Mouse (Mus musculus) brain, embryonic 14.5 days (tissue): ENCODE measurements at regions not wholly inside any gene's neighbourhood (a gene's known extent, or its start where the extent isn't known, plus 50 kb on each side); places are given as distances from the start of the nearest gene placed in this dataset.

ENCODE experiments used
- DNase-seq: peaks from one replicate; pipeline ENCODE4 v3.0.0-alpha.2; 2011; ENCODE audit warnings: low read depth
- CTCF ChIP-seq: fragments of 200-500 bp; IDR thresholded peaks from 2 replicates; pipeline ENCODE4 v1.5.1; 2012; ENCODE audit warnings: inconsistent platforms, mild to moderate bottlenecking, moderate library complexity, borderline replicate concordance; ENCODE audit not compliant: insufficient read depth, insufficient read length; ENCODE audit errors: extremely low read depth
- POLR2A ChIP-seq: fragments of 200-500 bp; IDR thresholded peaks from 2 replicates; pipeline ENCODE4 v1.6.1; 2012; ENCODE audit warnings: mild to moderate bottlenecking, inconsistent platforms, borderline replicate concordance; ENCODE audit not compliant: poor library complexity, insufficient read depth, insufficient read length, severe bottlenecking; ENCODE audit errors: extremely low read depth

DNA sequence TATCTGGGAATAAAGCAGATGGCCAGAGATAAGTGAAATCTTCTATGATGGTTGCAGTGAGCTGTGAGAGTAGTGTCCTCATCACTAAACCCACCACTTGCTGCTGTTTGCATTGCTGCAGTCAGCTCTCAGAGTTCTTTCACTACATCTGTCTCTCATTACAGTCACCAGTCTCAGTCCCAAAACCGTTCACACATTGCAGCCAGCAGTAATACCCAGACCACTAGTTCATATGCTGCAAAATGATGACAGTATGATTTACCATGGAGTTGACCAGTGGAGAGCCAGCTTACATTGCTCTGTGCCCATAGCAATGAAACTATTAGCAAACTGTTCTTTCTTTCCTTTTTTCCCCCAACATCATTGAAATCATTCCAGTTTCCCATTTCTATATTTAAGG is 718.6 kb downstream of the Tlr4 start:
- DNase-seq: no peak
- no peak for TF ChIP-seq POLR2A
- no peak for TF ChIP-seq CTCF

DNA sequence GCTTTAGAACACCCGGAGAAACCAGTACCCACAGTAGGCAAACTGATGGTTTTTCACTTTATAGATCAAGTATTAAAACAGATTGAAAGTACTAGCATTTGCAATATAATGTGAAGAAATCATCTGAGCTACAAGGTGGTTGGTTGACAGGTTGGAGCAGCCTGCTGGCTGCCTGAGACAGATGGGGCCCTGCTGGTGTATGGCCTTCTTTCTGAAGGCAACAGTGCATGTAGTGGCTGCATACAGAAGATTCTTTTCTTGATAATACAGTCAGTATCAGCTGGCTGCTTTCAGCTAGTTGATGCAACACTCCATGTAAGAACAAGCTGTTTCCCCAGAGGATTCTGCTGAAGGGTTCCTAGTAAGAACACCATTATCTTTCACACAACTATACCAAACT is 720.6 kb downstream of the Tlr4 start:
- TF ChIP-seq CTCF (no peak), POLR2A (no peak)
- no peak for DNase-seq

GRCm38 (mm10) chr4:67553511-67553910 is 726.1 kb downstream of the Tlr4 start:
- no peak for TF ChIP-seq CTCF
- no peak for TF ChIP-seq POLR2A
- no peak for DNase-seq

- DNase-seq: peak; percentile 68
- no peak for TF ChIP-seq POLR2A
- TF ChIP-seq CTCF: no peak
These were observed 747.4 kb downstream of the Tlr4 start for GRCm38 (mm10) chr4:67574816-67575215.

DNA sequence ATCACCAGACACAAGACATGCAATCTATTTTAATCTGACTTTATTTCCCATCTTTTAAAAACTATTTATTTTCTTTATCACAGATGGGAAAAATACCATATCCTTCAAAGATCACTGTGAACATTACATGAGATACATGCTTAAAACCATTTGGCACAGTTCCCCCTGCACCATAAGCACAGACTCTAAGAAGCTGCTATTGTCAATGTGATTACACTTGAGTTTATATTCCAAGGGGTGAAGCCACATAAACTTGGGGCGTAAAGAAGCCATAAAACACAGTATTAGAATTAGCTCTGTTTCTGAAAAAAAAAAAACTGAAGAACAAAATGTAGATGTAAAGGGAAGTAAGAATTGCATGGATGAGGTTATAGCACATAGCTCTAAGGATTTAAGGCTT is 762.1 kb downstream of the Tlr4 start:
- peak; percentile 53 for DNase-seq
- TF ChIP-seq CTCF: no peak

DNA sequence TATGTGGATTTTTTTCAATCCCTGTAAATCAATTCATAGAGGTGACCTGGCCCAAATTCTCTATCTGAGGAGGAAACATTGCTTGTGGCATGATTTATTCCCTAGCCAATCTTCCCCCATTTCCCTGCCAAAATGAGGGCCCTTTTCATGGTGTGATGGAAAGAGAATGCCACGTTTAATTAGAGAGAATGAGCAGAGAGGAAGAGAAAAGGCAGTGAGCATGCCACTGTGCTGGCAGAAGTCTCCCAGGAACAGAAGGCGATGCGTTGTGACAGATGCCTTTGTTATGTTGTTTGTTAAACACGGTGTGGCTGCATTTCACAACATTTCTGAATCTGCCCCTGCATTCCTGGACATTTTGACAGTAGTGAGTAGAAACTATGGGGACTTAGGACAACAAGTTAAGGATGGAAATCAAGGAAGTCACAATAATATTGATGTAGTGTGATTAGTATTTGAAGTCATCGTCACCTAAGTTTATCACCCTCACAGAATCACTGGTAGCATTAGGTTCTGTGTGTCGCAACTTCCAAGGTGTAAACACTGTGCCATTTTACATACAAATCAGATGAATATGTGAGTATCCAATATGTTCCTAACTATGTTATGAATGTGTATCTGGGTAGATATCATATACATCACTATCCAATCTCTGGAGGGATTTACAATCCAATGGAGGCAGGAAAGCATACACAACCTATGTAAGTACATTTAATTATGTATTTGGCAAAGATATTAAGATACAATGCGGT is 762.8 kb downstream of the Tlr4 start:
- no peak for TF ChIP-seq POLR2A
- TF ChIP-seq CTCF: no peak

DNA sequence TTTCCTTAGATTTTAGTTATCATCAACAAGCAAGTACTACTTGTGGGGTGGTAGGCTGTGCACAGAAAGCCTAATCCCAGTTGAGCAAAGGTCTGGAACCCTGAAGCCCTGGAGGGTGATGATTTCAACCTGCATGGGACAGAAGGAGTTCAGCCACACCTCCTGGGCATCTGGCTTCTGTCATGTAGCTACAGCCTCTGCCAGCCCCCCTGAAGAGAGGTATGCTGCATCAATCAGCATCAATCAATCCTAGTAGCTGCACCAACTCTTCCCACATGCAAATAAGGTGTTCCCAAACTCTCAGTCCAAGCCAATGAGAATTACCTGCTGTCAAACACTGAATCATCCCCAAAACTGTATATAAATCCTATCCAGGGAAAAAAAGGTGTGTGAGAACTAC is 779.8 kb downstream of the Tlr4 start:
- DNase-seq: no peak
- no peak for TF ChIP-seq CTCF
- TF ChIP-seq POLR2A: no peak

More for the DNA sequence above, 762.8 kb downstream of the Tlr4 start:
- peak; percentile 89 for DNase-seq

DNA sequence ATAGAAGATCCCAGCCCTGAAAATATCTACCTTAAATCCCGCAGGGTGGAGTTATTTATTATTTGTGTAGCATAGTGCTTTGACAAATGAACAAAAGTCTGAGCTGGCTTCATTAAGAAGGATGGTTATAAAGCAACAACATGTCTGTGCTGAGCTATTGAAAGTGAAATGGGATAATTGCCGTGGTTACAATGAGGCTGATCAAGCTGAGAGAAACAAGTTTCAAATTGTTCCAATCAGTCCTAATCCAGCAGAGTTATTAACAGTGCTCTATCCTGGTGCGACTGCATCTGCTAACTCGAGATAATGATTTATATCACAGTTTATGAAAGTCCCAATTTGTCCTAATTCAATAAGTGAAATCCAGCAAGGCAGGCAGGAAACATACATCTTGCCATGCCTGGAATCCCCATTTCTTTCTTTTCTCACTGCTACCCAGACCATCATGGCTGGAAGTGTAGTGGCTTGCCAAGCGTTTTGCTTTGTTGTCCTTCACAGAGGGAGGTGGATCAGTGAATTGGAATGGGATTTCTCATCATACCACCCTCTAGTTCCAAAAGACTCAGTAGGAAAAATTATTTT is 787.2 kb downstream of the Tlr4 start:
- peak; percentile 82 for DNase-seq
- TF ChIP-seq POLR2A: no peak
- no peak for TF ChIP-seq CTCF

DNA sequence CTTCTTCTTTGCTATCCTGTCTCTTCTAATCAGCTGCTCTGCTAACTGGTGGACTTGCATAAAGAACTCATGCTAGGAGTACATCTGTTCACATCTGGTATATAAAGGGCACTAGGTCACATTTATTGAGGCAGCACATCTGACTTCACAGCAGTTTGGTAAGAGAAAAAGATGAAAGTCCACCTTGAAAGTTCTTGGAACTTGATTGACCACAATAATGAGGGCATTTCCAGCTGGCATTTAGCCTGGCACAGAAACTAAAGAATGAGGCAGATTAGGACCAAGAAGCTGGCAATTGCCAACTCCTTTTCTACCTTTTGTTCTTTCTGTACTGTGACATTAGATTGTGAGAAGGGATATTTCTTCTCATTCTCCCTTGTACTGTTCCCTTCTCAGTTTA is 799.3 kb downstream of the Tlr4 start:
- DNase-seq: peak; percentile 13
- TF ChIP-seq CTCF: no peak
- no peak for TF ChIP-seq POLR2A

- TF ChIP-seq POLR2A: no peak
- TF ChIP-seq CTCF: no peak
These were observed 818.7 kb downstream of the Tlr4 start for GRCm38 (mm10) chr4:67646090-67646489.

DNA sequence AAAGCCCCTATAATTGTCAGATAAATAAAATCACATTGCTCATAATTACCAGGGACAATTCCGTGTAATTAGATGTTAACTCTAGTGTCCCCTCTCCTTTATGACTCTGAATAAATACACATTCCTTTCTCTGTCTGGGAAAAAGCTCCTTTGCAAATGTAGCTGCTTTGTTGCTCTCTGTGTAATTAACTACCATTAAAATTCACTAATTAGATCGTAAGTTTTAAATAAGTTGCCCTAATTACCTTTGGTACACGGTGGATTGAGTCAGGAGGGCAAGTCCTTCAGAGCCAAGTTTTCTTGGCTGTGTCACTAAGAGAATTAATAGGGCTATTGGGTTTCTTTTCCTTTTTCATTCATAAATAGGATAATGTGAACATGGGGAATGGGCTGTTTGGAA is 834.7 kb downstream of the Tlr4 start:
- DNase-seq: peak; percentile 76
- no peak for TF ChIP-seq CTCF
- TF ChIP-seq POLR2A: no peak

More at GRCm38 (mm10) chr4:67646090-67646489, 818.7 kb downstream of the Tlr4 start:
- DNase-seq: no peak

DNA sequence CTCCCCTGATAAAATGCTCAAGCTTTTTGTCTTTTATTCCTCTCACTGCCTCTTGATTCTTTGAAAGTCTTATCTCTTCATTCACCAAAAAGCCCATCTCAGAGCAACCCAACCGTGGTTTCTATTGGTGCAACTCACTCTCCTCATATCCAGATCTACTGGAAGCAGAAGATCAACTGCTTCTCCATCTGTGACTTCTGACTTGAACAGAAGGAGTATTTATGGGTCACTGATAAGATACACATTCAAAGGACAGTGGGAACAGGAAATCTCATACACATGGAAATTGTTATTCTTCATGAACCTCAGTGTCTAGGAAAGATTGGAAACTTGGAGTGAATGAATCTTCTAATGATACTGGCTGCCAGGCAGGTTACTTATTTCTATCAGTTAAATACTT is 846.6 kb downstream of the Tlr4 start:
- TF ChIP-seq POLR2A (no peak), CTCF (no peak)
- no peak for DNase-seq
